Mouse (Mus musculus) heart, embryonic 10.5 days (tissue): ENCODE measurements at regions not wholly inside any gene's neighbourhood (a gene's known extent, or its start where the extent isn't known, plus 50 kb on each side); places are given as distances from the start of the nearest gene placed in this dataset.

Experiments used
- DNase-seq: peaks from one replicate; pipeline ENCODE4 v3.0.0-alpha.2; 2017; ENCODE audit warnings: low spot score
- H3K27ac ChIP-seq: fragments of 300-500 bp; sonication (generic); 2 replicates; pipeline ENCODE4 v1.5.1; 2016; ENCODE audit warnings: mild to moderate bottlenecking
- H3K27me3 ChIP-seq: fragments of 300-500 bp; sonication (generic); 2 replicates; pipeline ENCODE4 v1.6.1; 2016; ENCODE audit warnings: mild to moderate bottlenecking; ENCODE audit not compliant: poor library complexity, insufficient read depth, severe bottlenecking
- H3K36me3 ChIP-seq: fragments of 300-500 bp; sonication (generic); 2 replicates; pipeline ENCODE4 v1.6.1; 2016; ENCODE audit warnings: mild to moderate bottlenecking, moderate library complexity
- H3K4me1 ChIP-seq: fragments of 300-500 bp; sonication (generic); 2 replicates; pipeline ENCODE4 v1.6.1; 2016; ENCODE audit warnings: mild to moderate bottlenecking
- H3K4me3 ChIP-seq: fragments of 300-500 bp; sonication (generic); 2 replicates; pipeline ENCODE4 v1.5.1; 2016; ENCODE audit warnings: mild to moderate bottlenecking, moderate library complexity
- H3K9me3 ChIP-seq: fragments of 300-500 bp; sonication (generic); 2 replicates; pipeline ENCODE4 v1.6.1; 2016; ENCODE audit warnings: mild to moderate bottlenecking, moderate library complexity
- WGBS: fragments of 180-500 bp; shearing (Covaris S2); methylation state at CpG from one replicate; pipeline ENCODE4 v1.1.7; 2016; 5-methylcytosine and 5-hydroxymethylcytosine counted together

- peaks cover 11% of the 10 kb centered on the region for H3K4me1 ChIP-seq
- H3K36me3 ChIP-seq = no peaks in the 10 kb centered on the region
- 86% methylated on average over 9 of the region's 9 CpGs for WGBS
- H3K9me3 ChIP-seq = no peaks in the 10 kb centered on the region
- no peak for DNase-seq
- H3K27me3 ChIP-seq = no peaks in the 10 kb centered on the region
- H3K27ac ChIP-seq = no peak overlapping the region
- no peak overlapping the region for H3K4me3 ChIP-seq
Measured at GRCm38 (mm10) chr8:109355168-109355567, 138.7 kb upstream of the Pmfbp1 start.

GRCm38 (mm10) chr8:109359396-109360051, 134.3 kb upstream of the Pmfbp1 start:
- Histone ChIP-seq H3K27me3 (no peaks in the 10 kb centered on the region), H3K4me3 (no peak overlapping the region), H3K27ac (no peak overlapping the region; the same call in 1 of the 2 replicates), H3K4me1 (peaks cover 15% of the 10 kb centered on the region), H3K9me3 (no peaks in the 10 kb centered on the region), H3K36me3 (no peaks in the 10 kb centered on the region)
- 61% methylated on average over 16 of the region's 16 CpGs for WGBS
- DNase-seq = no peak

GRCm38 (mm10) chr8:109360081-109360715, 133.6 kb upstream of the Pmfbp1 start:
- H3K27ac ChIP-seq = no peak overlapping the region; the same call in 1 of the 2 replicates
- H3K9me3 ChIP-seq = no peaks in the 10 kb centered on the region
- no peak for DNase-seq
- no peaks in the 10 kb centered on the region for H3K27me3 ChIP-seq
- no peaks in the 10 kb centered on the region for H3K36me3 ChIP-seq
- 37% methylated on average over 14 of the region's 14 CpGs for WGBS
- peaks cover 15% of the 10 kb centered on the region for H3K4me1 ChIP-seq
- peak overlapping the region; percentile 51 for H3K4me3 ChIP-seq

DNA sequence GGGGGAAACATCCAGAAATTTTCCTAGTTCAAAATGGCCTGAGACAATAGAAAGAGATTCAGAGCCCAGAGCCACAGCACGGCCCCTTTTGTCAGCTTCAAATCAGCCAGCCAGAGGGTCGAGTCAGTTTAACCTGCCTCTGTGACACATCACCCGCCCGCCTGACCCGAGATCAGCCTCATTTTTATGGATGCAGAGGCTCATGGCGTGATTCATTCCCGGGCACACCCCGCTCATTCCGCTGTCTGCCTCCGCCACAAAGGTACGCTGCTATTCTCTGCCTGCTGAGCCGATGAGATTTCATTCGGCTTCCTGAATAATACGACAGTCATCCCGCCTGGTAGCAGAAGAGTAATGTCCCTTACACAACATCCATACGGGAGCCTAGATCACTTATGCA, 132.9 kb upstream of the Pmfbp1 start:
- H3K36me3 ChIP-seq = no peaks in the 10 kb centered on the region
- H3K27me3 ChIP-seq = no peaks in the 10 kb centered on the region
- peaks cover 15% of the 10 kb centered on the region for H3K4me1 ChIP-seq
- peak overlapping the region; percentile 79 for H3K27ac ChIP-seq
- DNase-seq = no peak
- peak overlapping the region; percentile 51 for H3K4me3 ChIP-seq
- WGBS = 23% methylated on average over 16 of the region's 16 CpGs
- no peaks in the 10 kb centered on the region for H3K9me3 ChIP-seq

DNA sequence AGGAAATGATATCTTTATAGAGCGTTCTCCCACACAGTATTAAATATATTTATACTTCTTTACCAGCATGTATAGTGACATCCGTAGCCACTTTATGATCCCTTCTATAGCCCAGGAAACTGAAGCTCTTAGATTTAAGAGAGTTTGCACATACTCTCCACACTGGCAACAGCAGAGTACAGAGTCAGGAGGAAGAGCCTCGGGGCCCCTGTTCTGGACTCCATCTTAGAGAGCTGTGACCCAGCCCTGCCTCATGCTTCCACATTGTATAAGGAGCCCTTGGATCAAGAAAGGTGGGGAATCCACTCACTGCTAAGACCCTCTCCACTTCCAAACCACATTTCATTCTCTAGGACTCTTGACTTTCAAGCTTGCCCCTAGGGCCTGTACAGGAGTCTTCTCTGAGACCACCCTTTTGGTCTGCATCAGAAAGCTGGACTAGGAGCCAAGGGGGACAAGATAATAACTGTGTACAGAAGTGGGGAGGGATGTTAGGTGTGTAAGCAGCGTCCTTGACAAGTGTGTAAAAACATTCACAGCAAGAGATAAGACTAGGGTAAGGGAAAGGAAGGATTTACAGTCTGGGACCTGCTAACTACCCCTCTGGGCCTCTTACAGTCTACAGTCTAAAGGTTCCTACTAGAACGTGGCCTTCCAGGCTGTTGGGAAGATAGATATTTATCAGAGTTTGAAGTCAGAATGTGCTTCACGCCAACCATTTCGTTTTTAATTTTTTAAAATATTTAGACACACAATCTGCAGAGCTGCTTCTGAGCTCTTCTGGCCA, 132.1 kb upstream of the Pmfbp1 start:
- H3K9me3 ChIP-seq = no peaks in the 10 kb centered on the region
- no peaks in the 10 kb centered on the region for H3K36me3 ChIP-seq
- H3K4me1 ChIP-seq = peaks cover 15% of the 10 kb centered on the region
- no peak overlapping the region for H3K27ac ChIP-seq
- H3K27me3 ChIP-seq = no peaks in the 10 kb centered on the region
- H3K4me3 ChIP-seq = no peak overlapping the region
- 70% methylated on average over 7 of the region's 7 CpGs for WGBS
- no peak for DNase-seq

GRCm38 (mm10) chr8:109363185-109363845, 130.5 kb upstream of the Pmfbp1 start:
- no peak for DNase-seq
- peaks cover 15% of the 10 kb centered on the region for H3K4me1 ChIP-seq
- no peaks in the 10 kb centered on the region for H3K9me3 ChIP-seq
- WGBS = 89% methylated on average over 15 of the region's 15 CpGs
- H3K27me3 ChIP-seq = no peaks in the 10 kb centered on the region
- H3K27ac ChIP-seq = no peak overlapping the region
- H3K36me3 ChIP-seq = no peaks in the 10 kb centered on the region
- no peak overlapping the region for H3K4me3 ChIP-seq

DNA sequence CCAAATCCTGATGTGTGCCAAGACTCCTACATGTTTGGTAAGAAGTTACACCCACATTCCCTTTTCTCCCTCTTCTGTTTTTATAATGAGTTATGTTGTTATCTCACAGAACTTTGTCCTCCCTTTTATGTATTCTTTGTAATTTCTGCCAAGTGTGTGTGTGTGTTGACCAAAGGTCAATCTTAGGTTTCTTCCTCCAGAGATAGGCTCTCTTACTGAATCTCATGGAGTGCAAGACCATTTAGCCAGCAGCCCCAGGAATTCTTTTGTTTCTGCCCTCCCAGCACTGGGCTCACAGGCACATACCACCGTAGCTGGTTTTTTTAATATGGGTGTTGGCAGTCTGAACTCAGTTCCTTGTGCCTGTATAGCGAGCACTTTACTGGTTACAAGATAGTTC, 119.8 kb upstream of the Pmfbp1 start:
- Histone ChIP-seq H3K27me3 (no peaks in the 10 kb centered on the region), H3K36me3 (no peaks in the 10 kb centered on the region), H3K9me3 (no peaks in the 10 kb centered on the region), H3K4me3 (no peak overlapping the region), H3K27ac (no peak overlapping the region), H3K4me1 (no peaks in the 10 kb centered on the region)
- WGBS = 64% methylated on average over 2 of the region's 2 CpGs
- DNase-seq = peak; percentile 68

GRCm38 (mm10) chr8:109384881-109385280, 108.9 kb upstream of the Pmfbp1 start:
- H3K27ac ChIP-seq = no peak overlapping the region
- no peaks in the 10 kb centered on the region for H3K27me3 ChIP-seq
- 88% methylated on average over 3 of the region's 3 CpGs for WGBS
- no peaks in the 10 kb centered on the region for H3K9me3 ChIP-seq
- H3K36me3 ChIP-seq = no peaks in the 10 kb centered on the region
- no peaks in the 10 kb centered on the region for H3K4me1 ChIP-seq
- no peak overlapping the region for H3K4me3 ChIP-seq
- DNase-seq = no peak

DNA sequence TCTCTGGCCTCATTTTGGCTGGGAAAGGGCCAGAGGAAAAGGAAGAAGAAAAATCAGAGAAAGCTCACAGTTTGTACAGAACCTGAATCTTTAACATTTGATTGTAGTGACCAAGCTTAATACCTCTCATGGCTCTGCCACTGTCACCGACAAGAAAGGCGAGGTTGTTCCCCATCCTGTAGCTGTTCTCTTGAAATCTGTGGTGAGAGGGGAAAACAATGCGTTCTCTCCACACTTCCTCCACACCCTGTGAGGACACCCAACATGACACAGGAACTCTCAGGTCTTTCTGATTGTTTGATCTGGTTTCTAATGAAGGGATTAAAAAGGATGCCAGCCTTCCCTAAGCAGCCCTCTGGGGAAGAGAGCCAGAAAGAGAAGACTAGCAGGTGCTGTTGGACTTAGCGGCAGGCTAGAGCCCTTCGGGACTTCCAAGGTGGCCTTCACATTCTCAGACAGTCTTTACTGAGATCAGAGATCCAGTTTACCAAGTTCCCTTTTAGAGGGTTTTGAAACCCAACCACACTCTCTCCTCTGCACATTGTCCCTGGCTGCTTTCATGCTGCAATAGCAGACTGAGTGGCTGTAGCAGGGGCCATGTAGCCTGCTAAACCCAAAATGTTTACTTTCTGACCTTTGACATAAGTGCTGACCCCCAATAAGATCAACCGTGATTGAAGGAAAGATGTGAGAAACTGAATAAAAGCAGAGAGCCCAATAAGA, 98.5 kb upstream of the Pmfbp1 start:
- no peaks in the 10 kb centered on the region for H3K36me3 ChIP-seq
- H3K4me1 ChIP-seq = no peaks in the 10 kb centered on the region
- no peaks in the 10 kb centered on the region for H3K9me3 ChIP-seq
- no peak overlapping the region for H3K4me3 ChIP-seq
- no peak for DNase-seq
- H3K27ac ChIP-seq = no peak overlapping the region
- 78% methylated on average over 6 of the region's 6 CpGs for WGBS
- no peaks in the 10 kb centered on the region for H3K27me3 ChIP-seq

DNA sequence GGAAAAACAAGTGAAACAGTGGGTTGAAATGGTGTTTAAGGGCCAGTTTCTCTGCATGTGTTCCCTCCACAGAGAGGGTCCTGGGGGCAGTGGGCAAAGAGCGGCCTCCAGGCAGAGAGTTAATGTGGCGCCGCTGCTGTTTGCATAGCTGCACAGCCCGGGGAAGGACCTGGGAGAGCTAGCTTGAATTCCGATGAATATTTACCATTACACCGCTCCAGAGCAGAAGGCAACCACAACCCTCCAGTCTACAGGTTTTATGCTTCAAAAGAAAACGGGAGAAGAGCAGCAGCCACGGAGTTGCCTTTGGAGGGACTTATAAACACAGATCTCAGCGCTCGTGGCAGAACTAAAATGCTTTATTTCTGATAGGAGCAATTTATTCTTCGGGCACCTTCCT, 94.2 kb upstream of the Pmfbp1 start:
- H3K9me3 ChIP-seq = no peaks in the 10 kb centered on the region
- no peaks in the 10 kb centered on the region for H3K4me1 ChIP-seq
- H3K36me3 ChIP-seq = no peaks in the 10 kb centered on the region
- H3K4me3 ChIP-seq = no peak overlapping the region
- 75% methylated on average over 11 of the region's 11 CpGs for WGBS
- no peak for DNase-seq
- no peaks in the 10 kb centered on the region for H3K27me3 ChIP-seq
- no peak overlapping the region for H3K27ac ChIP-seq

GRCm38 (mm10) chr8:109400192-109400591, 93.6 kb upstream of the Pmfbp1 start:
- H3K36me3 ChIP-seq = no peaks in the 10 kb centered on the region
- WGBS = 81% methylated on average over 5 of the region's 5 CpGs
- H3K9me3 ChIP-seq = no peaks in the 10 kb centered on the region
- no peak overlapping the region for H3K4me3 ChIP-seq
- H3K27me3 ChIP-seq = no peaks in the 10 kb centered on the region
- H3K4me1 ChIP-seq = no peaks in the 10 kb centered on the region
- H3K27ac ChIP-seq = no peak overlapping the region
- DNase-seq = no peak

GRCm38 (mm10) chr8:109407913-109408312, 85.9 kb upstream of the Pmfbp1 start:
- Histone ChIP-seq H3K27ac (no peak overlapping the region), H3K4me1 (no peaks in the 10 kb centered on the region), H3K4me3 (no peak overlapping the region), H3K36me3 (no peaks in the 10 kb centered on the region), H3K9me3 (no peaks in the 10 kb centered on the region), H3K27me3 (no peaks in the 10 kb centered on the region)
- DNase-seq = no peak
- 49% methylated on average over 5 of the region's 5 CpGs for WGBS
